Mouse (Mus musculus) spleen, adult 2 months (tissue): ENCODE measurements around the gene Gm49630. TPM values are rescaled to one million over a fixed set of nuclear protein-coding genes. Genes with fewer than 3 reads are reported as not detected.
"Not testable (repeated sequence)": the region's sequence is repeated elsewhere in the genome, so short reads cannot be mapped to it uniquely, and the experiment has no call there.

Experiments used
- DNase-seq, 2 experiments: peaks; one replicate each; pipeline versions ENCODE4 v3.0.0 to v3.0.0-alpha.2; 2012 to 2021; ENCODE audit warnings: low spot score in 2 of 2, low read depth in 1 of 2
- H3K27ac ChIP-seq: fragments of 200-500 bp; 2 replicates; pipeline ENCODE4 v1.5.1; 2012; ENCODE audit warnings: low read length, inconsistent platforms; ENCODE audit not compliant: insufficient read depth
- H3K27me3 ChIP-seq: fragments of 200-500 bp; 2 replicates; pipeline ENCODE4 v1.6.1; 2012; ENCODE audit warnings: mild to moderate bottlenecking, moderate library complexity, low read length, inconsistent platforms; ENCODE audit not compliant: control insufficient read depth, insufficient read depth
- H3K36me3 ChIP-seq: fragments of 200-500 bp; 2 replicates; pipeline ENCODE4 v1.6.1; 2012; ENCODE audit warnings: mild to moderate bottlenecking, low read length, inconsistent platforms; ENCODE audit not compliant: control insufficient read depth, insufficient read depth
- H3K4me1 ChIP-seq: fragments of 200-500 bp; 2 replicates; pipeline ENCODE4 v1.6.1; 2011; ENCODE audit warnings: inconsistent platforms; ENCODE audit not compliant: control insufficient read depth, insufficient read depth, insufficient read length
- H3K4me3 ChIP-seq: fragments of 200-500 bp; 2 replicates; pipeline ENCODE4 v1.5.1; 2011; ENCODE audit warnings: mild to moderate bottlenecking, inconsistent platforms; ENCODE audit not compliant: insufficient read depth, insufficient read length; ENCODE audit errors: extremely low read depth
- WGBS: fragments of 180-500 bp; shearing (Covaris S2); methylation state at CpG from one replicate; pipeline ENCODE4 v1.1.7; 2018; 5-methylcytosine and 5-hydroxymethylcytosine counted together
- polyA plus RNA-seq: library from polyadenylated mRNA; depleted of rRNA; stranded (reverse); fragments of >200 nt; gene quantifications from 2 replicates; pipeline ENCODE4 v1.2.3, GENCODE M21; 2012

The Gm49630 gene
- polyA plus RNA-seq, 1 experiment = not detected

DNA sequence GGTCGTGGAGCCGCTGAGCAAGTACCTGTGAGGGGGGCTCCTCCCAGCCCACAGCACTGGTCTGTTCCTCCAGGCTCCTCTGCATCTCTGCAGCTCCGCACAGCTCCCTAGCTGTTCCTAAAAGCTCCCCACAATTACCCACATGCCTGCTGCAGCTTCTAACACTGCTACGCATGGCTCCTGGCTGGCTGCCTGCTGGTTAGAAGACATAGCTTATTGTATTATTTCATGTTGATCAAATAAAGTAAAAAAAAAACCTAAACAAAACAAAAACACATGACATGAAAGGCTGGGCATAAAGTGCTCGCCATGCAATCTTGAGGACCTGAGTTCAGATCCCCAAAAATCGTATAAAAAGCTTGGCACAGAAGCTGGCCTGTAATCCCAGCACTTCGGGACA is 18.1 kb upstream of the Gm49630 start:
- not testable (repeated sequence) for H3K4me1 ChIP-seq, H3K27ac ChIP-seq, DNase-seq, H3K27me3 ChIP-seq, H3K4me3 ChIP-seq, H3K36me3 ChIP-seq
- 82% methylated on average over 7 of the region's 7 CpGs for WGBS

DNA sequence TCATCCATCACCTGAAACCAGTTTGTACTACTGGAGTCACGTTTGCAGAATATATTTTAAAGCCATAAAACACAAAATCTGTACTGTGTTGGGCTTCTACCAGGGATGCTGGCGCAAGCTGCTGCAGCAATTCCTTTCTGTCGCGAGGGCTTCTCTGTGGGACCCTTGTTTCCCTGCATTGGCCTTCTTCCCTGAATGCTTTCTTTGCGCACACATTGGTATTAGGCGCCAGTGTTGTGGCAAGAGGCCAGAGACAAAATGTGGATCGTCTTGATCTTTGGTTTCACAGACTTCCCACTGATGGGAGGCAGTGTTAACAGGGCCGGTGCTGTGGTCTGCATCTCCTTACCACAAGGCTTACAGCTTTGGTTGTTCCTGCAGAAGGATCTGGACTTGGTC is 17.2 kb upstream of the Gm49630 start:
- not testable (repeated sequence) for H3K4me3 ChIP-seq, H3K27me3 ChIP-seq, DNase-seq, H3K27ac ChIP-seq, H3K36me3 ChIP-seq, H3K4me1 ChIP-seq
- 83% methylated on average over 8 of the region's 8 CpGs for WGBS

DNA sequence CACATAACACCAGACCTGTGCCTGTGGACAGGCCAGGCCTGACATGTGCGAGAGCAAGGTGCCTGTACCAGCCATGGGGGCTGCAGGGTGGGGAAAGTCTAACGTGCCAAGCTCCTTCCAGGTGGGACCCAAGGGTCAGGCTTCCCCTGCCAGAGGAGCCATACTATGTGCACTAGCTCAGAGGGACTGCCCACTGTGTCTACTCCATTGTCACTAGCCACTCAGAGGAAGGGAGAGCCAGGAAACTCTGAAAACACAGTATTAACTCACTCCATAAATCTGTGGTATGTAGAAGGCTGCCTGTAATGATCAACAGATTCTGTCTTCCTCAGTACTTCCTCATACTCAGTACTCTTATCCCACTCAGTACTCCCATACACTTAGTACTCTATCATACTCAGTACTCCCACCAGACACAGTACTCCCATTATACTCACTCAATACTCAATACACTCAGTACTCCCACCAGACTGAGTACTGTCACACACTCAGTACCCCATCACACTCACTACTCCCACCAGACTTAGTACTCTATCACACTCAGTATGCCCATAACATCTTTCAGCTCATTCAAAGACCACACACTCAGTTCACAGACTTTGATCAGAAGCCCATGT is 16.7 kb upstream of the Gm49630 start:
- H3K27ac ChIP-seq, DNase-seq, H3K27me3 ChIP-seq, H3K4me3 ChIP-seq, H3K36me3 ChIP-seq, H3K4me1 ChIP-seq: not testable (repeated sequence)
- no CpG with 5 or more reads among the region's 2 CpGs for WGBS

DNA sequence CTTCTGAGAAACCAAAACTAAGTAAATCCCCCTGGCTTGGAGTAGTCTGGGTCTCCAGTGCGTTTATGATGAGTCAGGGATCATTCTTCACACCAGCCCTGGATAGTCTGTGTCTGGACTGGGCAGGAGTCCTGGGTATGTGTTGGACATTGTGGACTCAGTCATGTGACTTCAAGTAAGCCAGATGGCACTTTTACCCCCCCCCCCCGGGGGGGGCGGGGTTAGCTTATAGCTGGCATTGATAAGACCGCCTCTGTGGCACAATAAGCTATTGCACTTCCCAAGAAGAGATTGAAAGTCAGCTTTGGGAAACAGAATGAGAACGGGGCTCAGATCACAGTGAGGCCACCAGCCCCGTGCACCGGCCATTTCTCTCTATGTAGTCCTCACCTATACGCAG is 14.2 kb upstream of the Gm49630 start:
- H3K27ac ChIP-seq, H3K4me1 ChIP-seq, H3K36me3 ChIP-seq, DNase-seq, H3K27me3 ChIP-seq, H3K4me3 ChIP-seq: not testable (repeated sequence)
- 80% methylated on average over 8 of the region's 8 CpGs for WGBS

DNA sequence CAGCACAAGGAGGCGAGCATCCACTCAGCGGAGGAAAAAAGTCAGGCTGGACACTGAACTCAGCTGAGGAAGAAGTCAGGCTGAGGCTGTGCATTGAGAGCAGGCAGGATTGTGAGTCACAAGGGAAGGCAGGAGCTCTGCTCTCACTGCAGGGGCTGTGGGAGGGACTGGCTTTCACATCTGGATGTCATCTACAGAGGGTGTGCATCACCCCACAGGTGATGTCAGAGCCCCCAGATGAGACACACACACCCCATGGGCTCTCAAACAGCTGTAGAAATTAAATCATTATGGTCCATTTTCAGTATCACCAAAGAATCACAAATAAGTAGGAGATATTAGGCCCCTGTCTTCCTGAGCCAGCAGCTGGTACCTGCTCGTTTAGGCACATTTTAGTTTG is 13.6 kb upstream of the Gm49630 start, which contains the start of gene Unc93a2:
Gene Unc93a2 (minus strand): TSS at position 101 of the 400 bp plus-strand sequence.
- WGBS = 79% methylated on average over 3 of the region's 3 CpGs
- not testable (repeated sequence) for H3K27ac ChIP-seq, H3K27me3 ChIP-seq, H3K4me3 ChIP-seq, H3K36me3 ChIP-seq, H3K4me1 ChIP-seq, DNase-seq

DNA sequence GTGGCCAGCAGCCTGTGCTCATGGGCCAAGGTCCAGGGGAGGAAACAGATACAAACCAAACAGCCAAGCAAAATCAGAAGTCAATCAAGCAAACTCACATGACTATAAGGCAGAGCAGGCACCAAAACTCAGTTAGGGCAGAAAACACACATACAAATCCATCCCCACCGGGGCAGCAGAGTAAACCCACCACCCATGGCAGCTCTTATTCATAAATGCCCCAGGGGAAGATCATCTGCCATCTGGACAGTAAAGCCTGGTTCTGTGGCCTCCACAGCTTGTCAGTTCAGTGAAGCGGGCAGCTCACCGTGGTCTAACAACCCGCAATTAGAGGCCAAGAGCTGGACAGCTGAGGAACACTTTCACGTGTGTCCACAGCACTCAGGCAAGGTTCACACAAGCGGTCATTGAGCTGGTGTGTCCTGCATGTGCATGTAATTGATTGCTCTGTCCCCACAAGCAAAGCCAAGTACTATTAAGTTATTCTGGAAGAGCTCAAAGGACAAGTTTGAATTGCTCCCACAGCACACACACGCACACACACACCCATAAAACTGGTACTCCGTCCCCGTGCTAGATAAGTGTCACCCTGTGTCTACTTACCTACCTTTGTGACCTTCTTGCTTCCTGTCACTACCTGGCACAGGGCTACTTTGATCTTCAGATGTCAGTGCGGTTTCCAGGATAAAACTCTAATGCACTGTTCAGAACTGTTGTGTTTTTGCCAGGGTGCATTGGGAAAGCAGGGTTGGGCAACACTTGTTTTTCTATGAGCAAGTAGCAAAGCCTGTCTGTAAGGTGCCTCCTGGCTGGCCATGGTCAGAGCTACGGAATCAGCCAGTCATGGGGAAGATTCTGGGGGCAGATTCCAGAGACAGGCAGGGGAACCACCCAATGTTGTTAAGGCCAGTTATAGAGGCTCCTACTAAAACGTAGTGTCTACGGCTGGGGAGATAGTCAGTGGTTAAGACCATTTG is 11.7 kb upstream of the Gm49630 start:
- not testable (repeated sequence) for H3K27ac ChIP-seq, H3K36me3 ChIP-seq, H3K27me3 ChIP-seq, H3K4me3 ChIP-seq, DNase-seq, H3K4me1 ChIP-seq
- WGBS = 88% methylated on average over 12 of the region's 13 CpGs

DNA sequence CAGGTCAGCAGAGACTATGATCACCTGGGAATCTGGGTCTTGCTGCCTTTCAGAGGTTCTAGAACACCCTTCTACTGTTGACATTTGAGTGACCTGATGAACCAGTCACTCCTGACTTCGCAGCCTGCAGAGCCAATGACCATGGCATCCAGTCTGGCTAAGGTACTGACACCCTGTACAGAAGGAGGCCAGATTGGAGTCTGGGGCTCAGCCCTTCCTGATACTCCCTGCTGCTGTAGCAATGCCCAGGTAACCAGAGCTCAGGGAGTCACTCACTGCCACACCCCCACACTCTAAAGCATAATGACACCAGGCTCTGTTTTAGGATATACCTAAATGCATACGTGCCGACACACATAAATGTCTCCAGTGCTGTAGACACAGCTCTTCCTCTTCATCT is 10.9 kb upstream of the Gm49630 start:
- H3K27me3 ChIP-seq, DNase-seq, H3K27ac ChIP-seq, H3K4me3 ChIP-seq, H3K36me3 ChIP-seq, H3K4me1 ChIP-seq: not testable (repeated sequence)
- 86% methylated on average over 1 of the region's 3 CpGs for WGBS

DNA sequence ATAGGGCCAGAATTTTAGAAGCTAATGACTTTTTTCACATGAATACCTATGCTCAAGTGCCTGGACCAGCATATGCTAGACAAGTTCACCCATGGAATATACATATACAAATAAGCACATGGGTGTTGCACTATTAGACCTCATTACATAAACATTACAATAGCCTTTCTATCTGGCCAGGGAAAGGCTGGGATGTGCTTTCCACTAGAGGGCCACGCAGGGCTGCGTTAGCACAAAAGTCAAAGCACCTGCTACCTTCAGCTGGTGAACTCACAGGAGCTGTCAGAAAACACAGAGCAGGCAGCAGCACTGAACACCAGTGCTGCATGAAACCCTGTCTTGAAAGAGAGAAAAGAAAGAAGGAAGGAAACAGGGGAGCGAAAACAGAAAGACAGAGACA is 6.1 kb upstream of the Gm49630 start:
- H3K27me3 ChIP-seq, H3K36me3 ChIP-seq, H3K4me1 ChIP-seq, H3K27ac ChIP-seq, H3K4me3 ChIP-seq, DNase-seq: not testable (repeated sequence)
- WGBS = 10% methylated on average over 2 of the region's 3 CpGs

DNA sequence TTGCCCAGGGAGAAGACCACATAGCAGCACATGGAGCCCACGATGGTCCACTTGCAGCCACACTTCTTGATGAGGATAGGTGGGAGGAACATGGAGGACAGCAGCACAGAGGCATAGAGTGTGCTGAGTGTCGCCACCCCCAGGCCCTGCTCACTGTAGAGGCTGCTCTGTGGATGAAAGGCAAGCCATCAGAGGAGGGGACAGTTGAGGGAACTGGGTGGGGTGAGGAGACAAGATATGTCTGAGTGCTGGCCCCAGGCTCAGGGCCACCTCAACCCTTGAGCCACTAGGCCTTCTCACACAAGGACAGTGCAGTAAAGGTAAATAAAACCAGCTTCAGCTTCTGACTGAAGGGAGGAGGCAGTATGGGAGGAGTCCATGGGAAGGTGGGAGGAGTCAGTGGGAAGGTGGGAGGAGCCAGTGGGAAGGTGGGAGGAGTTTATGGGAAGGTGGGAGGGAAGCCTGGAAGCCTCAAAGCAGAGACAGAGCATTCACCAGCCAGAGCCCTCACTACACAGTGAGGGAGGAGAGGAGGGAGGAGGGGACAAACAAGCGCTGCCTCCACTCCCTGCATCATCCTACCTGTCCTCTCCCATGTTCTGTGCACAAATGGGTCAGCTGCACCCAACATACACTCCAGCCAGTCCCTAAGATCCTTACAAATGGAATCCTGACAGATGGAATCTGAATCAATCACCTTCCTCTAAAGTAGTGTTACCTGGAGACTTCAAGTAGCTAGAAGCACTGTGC is 5.3 kb upstream of the Gm49630 start:
- 85% methylated on average over 1 of the region's 3 CpGs for WGBS
- not testable (repeated sequence) for H3K27me3 ChIP-seq, DNase-seq, H3K27ac ChIP-seq, H3K4me3 ChIP-seq, H3K4me1 ChIP-seq, H3K36me3 ChIP-seq

DNA sequence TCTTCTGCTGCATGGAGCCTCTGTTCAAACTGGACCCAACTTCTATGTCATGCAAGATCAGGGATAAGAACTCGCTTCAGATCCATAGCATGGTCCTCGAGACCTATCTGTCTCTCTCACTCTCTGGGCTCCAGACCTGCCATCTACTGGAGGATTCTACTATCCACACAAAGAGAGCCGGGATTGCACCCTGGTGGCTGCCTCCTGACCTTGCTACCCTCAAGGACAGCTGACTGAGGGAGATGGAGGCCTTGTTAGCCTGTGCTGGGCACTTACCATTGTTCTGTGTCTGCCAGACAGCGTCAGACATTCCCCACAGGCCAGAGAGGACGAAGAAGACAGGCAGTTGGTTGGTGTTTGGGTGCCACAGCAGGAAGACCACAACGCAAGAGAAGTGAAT is 2.4 kb downstream of the Gm49630 start:
- whole genome bisulfite sequencing = 61% methylated on average over 6 of the region's 6 CpGs
- not testable (repeated sequence) for DNase-seq, H3K27me3 ChIP-seq, H3K36me3 ChIP-seq, H3K4me3 ChIP-seq, H3K27ac ChIP-seq, H3K4me1 ChIP-seq
